Mouse (Mus musculus) c-Kit-positive CD71-positive TER-119-negative erythroid progenitor cells, embryonic 14.5 days (primary cell): ENCODE data around the gene Esrp2.

Experiments used
- DNase-seq: peaks from one replicate; pipeline ENCODE4 v3.0.0-alpha.2; 2013; ENCODE audit warnings: low read depth

The Esrp2 gene

DNA sequence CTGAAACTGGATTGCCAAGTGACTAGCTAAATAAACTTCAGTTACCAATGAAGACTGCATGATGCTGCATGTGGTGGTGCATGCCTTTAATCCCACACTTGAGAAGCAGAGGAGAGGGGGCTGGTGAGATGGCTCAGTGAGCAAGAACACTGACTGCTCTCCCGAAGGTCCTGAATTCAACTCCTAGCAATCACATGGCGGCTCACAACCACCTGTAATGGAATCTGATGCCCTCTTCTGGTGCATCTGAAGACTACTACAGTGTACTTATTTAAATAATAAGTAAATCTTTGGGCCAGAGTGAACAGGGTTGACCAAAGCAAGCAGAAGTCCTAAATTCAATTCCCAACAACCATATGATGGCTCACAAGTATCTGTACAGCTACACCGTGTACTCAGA, 13.3 kb downstream of the Esrp2 start:
- no peak for DNase-seq

GRCm38 (mm10) chr8:106115897-106116296, 20.9 kb downstream of the Esrp2 start:
- peak; percentile 43 for DNase-seq

GRCm38 (mm10) chr8:106112514-106112913, 24.3 kb downstream of the Esrp2 start:
- no peak for DNase-seq

GRCm38 (mm10) chr8:106112041-106112440, 24.7 kb downstream of the Esrp2 start:
- DNase-seq, result no peak

DNA sequence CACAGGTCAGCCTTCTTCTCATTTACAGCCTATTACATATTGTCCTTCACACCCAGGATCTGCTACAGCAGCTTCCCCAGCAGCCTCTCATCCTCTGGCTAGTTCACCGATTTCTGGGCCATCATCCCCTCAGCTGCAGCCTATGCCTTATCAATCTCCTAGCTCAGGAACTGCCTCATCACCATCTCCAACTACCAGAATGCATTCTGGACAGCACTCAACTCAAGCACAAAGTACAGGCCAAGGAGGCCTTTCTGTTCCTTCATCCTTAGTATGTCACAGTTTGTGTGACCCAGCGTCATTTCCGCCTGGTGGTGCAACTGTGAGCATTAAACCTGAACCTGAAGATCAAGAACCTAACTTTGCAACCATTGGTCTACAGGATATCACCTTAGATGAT, 28.0 kb downstream of the Esrp2 start:
- DNase-seq, result no peak

DNA sequence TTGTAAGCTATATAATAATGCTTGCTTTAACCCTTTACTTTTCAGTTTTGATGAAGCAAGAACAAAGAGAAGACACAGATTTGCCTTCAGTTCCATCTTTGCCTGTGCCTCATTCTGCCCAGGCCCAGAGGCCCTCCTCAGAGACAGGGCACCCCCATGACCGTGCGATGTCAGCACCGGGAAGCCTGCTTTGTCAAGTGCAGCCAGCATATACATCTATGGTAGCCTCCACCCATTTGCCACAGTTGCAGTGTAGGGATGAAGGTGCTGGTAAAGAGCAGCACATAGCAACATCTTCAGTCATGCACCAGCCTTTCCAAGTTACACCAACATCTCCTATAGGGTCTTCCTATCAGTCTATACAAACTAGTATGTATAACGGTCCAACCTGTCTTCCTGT, 28.7 kb downstream of the Esrp2 start:
- DNase-seq, result no peak

DNA sequence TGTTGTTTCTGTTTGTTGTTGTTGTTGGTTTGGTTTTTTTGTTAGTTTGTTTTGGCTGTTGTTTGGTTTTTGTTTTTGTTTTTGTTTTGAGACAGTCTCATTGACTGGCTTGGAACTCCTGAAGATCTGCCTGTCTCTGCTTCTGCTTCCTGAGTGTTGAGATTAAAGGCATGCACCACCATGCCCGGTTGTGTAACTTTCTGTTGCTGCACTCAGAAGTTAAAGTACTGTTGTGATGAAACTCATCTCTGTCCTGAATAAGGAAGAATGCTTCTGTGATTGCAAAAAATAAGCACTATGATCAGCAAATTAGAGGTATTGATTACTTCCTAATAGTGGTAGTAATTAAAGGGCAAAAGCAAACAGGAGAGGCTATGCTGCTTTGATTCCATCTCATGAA, 30.6 kb downstream of the Esrp2 start:
- DNase-seq, result no peak

DNA sequence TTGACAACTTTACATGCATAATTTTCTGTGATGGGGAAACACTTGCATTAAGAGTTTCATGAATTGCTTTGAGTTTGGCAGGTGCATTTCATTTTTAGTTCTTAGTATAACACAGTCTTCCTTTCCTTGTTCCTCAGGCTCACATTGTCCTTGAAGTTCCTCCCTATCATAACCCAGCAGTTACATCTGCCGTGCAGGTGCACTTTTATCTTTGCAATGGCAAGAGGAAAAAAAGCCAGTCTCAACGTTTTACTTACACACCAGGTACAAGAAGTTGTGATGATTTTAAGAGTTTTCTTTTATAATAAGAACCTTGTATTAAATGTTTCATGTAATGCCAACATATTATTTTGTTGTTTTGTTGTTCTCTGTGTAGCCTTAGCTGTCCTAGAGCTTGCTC, 32.9 kb downstream of the Esrp2 start:
- DNase-seq, result no peak

DNA sequence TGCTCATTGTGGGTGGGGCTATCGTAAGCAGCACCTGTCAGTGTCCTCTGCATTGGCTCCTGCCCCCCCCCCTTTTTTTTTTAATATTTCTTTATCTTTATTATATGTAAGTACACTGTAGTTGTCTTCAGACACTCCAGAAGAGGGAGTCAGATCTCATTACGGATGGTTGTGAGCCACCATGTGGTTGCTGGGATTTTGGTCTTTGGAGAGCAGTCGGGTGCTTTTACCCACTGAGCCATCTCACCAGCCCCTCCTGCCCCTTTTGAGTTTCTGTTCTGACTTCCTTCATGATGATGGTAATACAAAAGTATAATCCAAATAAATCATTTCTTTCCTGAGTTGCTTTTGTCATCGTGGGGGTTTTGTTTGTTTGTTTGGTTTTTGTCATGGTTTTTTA, 34.5 kb downstream of the Esrp2 start:
- DNase-seq, result no peak
